Mouse (Mus musculus) ES-E14 (cell line): ENCODE measurements around the gene Arhgef10l. TPM values are rescaled to one million over a fixed set of nuclear protein-coding genes. Genes with fewer than 3 reads are reported as not detected.

Experiments
- DNase-seq: peaks from one replicate; pipeline ENCODE4 v3.0.0-alpha.2; 2013; ENCODE audit warnings: low read depth, low spot score
- H3K27ac ChIP-seq: 2 replicates; pipeline ENCODE4 v1.5.1; 2012; ENCODE audit warnings: low read depth, mild to moderate bottlenecking, low read length, moderate library complexity, mixed read lengths; ENCODE audit not compliant: poor library complexity, insufficient read depth, severe bottlenecking
- H3K36me3 ChIP-seq: 2 replicates; pipeline ENCODE4 v1.6.1; 2012; ENCODE audit warnings: mild to moderate bottlenecking, low read length, moderate library complexity, mixed read lengths; ENCODE audit not compliant: control insufficient read depth, poor library complexity, insufficient read depth, severe bottlenecking
- H3K4me1 ChIP-seq, 2 experiments: fragments of 150-350 bp in 1 of 2; sonication (generic) in 1 of 2; 2 replicates each; pipeline ENCODE4 v1.6.1; 2012; ENCODE audit warnings: low read length in 2 of 2, mild to moderate bottlenecking in 1 of 2, mixed read lengths in 1 of 2; ENCODE audit not compliant: control insufficient read depth in 2 of 2, insufficient read depth in 2 of 2, poor library complexity in 1 of 2
- H3K4me3 ChIP-seq, 2 experiments: fragments of 150-350 bp in 1 of 2; sonication (generic) in 1 of 2; 2 replicates each; pipeline ENCODE4 v1.5.1; 2012; ENCODE audit warnings: low read length in 2 of 2, low read depth in 1 of 2, mild to moderate bottlenecking in 1 of 2, mixed read lengths in 1 of 2; ENCODE audit not compliant: insufficient read depth in 1 of 2, poor library complexity in 1 of 2, severe bottlenecking in 1 of 2
- H3K9ac ChIP-seq: 2 replicates; pipeline ENCODE4 v1.6.1; 2012; ENCODE audit warnings: low read depth, mild to moderate bottlenecking, low read length, mixed read lengths; ENCODE audit not compliant: poor library complexity, insufficient read depth, severe bottlenecking
- H3K9me3 ChIP-seq: fragments of 150-350 bp; sonication (generic); 2 replicates; pipeline ENCODE4 v1.6.1; 2012; ENCODE audit warnings: low read depth, mild to moderate bottlenecking, low read length; ENCODE audit not compliant: control insufficient read depth, insufficient read depth
- CHD2 ChIP-seq: IDR thresholded peaks from 2 replicates; pipeline ENCODE4 v1.6.1; 2014; ENCODE audit warnings: mild to moderate bottlenecking, low read depth, low read length, inconsistent platforms
- HCFC1 ChIP-seq: IDR thresholded peaks from 2 replicates; pipeline ENCODE4 v1.6.1; 2012; ENCODE audit warnings: low read length, inconsistent platforms, borderline replicate concordance; ENCODE audit not compliant: insufficient read depth
- MAFK ChIP-seq: IDR thresholded peaks from 2 replicates; pipeline ENCODE4 v1.6.1; 2014; ENCODE audit warnings: mild to moderate bottlenecking, low read depth, low read length, inconsistent platforms; ENCODE audit not compliant: insufficient read depth
- ZC3H11A ChIP-seq: IDR thresholded peaks from 2 replicates; pipeline ENCODE4 v1.6.1; 2012; ENCODE audit warnings: low read depth, mild to moderate bottlenecking, inconsistent platforms, low read length, borderline replicate concordance
- ZNF384 ChIP-seq: IDR thresholded peaks from 2 replicates; pipeline ENCODE4 v1.6.1; 2012; ENCODE audit warnings: low read depth, low read length, inconsistent platforms
- in situ Hi-C, 2 experiments: fragments of 600-800 bp; cut with MboI; formaldehyde crosslinking; loops; one replicate each; pipeline ENCODE4 v1.15.1; 2025; ENCODE audit warnings: low sequenced_read_pairs in 2 of 2, inconsistent platforms in 1 of 2; ENCODE audit not compliant: unreplicated experiment in 2 of 2
- total RNA-seq: library from RNA; depleted of rRNA; stranded (reverse); fragments of 300-350 nt; gene quantifications from 2 replicates; pipeline ENCODE4 v1.2.3, GENCODE M21; 2012

Arhgef10l gene
- total RNA-seq, 1 experiment: 14.8 TPM

DNA sequence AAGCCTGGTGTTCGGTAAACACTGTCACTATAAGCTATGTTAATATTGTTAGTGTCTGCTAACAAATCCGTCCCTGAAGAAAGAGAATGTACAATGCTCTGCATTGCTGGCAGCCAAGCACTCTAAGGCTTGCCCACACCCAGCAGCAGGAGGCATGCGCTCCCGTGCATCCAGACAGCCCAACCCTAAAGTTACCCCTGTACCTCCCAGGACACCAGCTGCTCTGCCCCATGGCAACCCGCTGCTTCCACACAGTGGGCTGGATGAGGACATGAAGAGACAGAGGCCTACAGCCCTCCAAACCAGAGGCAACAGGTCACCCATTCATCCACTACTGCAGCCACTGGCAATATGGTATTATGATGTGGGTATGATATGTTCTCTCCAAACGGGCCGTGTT, 60.0 kb downstream of the Arhgef10l start:
- H3K27ac ChIP-seq: no peak overlapping the region
- no peak overlapping the region for H3K9ac ChIP-seq
- no peak overlapping the region for H3K4me3 ChIP-seq
- H3K36me3 ChIP-seq: no peaks in the 10 kb centered on the region
- no peak for DNase-seq
- TF ChIP-seq ZC3H11A: no peak
- TF ChIP-seq CHD2: no peak
- TF ChIP-seq HCFC1: no peak
- TF ChIP-seq ZNF384: no peak
- TF ChIP-seq MAFK: no peak
- no peaks in the 10 kb centered on the region for H3K9me3 ChIP-seq
- H3K4me1 ChIP-seq: peaks cover 2 to 12% of the 10 kb centered on the region in 2 experiments; a peak in 2 of 4 replicates
- in situ Hi-C loops: no loop called here

DNA sequence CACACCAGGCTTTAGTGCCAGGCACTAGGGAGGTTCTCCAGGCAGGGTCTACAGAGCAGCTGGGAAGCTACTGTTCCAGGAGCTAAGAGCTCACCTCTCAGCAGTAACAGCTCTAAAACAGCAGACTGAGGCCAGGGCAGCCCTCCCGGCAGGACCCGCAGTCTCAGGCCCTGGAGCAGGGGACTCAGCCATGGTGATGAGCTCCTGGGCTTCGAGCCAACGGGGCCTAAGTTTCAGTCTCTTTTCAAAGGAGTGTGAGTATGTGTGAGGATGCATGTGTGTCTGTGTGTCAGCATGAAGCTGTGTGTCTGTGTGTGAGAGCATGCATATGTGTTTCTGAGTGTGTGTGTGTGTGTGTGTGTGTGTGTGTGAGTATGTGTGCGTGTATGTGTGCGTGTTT, 60.6 kb downstream of the Arhgef10l start:
- Histone ChIP-seq H3K9me3 (no peaks in the 10 kb centered on the region), H3K9ac (no peak overlapping the region), H3K4me1 (peaks cover 0 to 12% of the 10 kb centered on the region in 2 experiments; a peak in 2 of 4 replicates), H3K4me3 (no peak overlapping the region), H3K27ac (no peak overlapping the region), H3K36me3 (no peaks in the 10 kb centered on the region)
- DNase-seq: no peak
- in situ Hi-C loops: no loop called here
- no peak for TF ChIP-seq ZC3H11A
- TF ChIP-seq CHD2: no peak
- TF ChIP-seq MAFK: no peak
- TF ChIP-seq HCFC1: no peak
- no peak for TF ChIP-seq ZNF384

DNA sequence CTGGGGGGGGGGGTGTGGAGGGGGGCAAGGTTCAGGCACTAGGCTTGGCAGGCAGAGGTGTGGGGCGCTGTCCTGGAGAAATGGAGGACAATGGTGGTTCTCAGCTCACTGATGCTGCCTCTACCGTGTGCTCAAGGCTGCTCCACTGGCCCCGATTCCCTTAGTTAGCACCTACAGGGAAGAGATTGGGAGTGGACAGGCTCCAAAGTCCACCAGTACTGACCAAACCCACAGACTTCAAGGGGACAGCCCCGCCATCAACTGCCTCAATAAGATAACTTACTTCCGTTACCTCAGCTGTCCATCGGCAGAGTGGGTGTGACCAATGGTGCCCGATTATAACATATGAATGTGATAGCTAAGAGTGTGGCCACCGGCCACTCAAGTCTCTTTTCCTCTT, 61.3 kb downstream of the Arhgef10l start:
- Histone ChIP-seq H3K36me3 (no peaks in the 10 kb centered on the region), H3K9ac (no peak overlapping the region), H3K27ac (no peak overlapping the region), H3K9me3 (no peaks in the 10 kb centered on the region), H3K4me3 (no peak overlapping the region), H3K4me1 (peaks cover 0 to 12% of the 10 kb centered on the region in 2 experiments; a peak in 2 of 4 replicates)
- in situ Hi-C loops: no loop called here
- no peak for DNase-seq
- TF ChIP-seq ZNF384: no peak
- TF ChIP-seq MAFK: no peak
- no peak for TF ChIP-seq HCFC1
- no peak for TF ChIP-seq CHD2
- no peak for TF ChIP-seq ZC3H11A

DNA sequence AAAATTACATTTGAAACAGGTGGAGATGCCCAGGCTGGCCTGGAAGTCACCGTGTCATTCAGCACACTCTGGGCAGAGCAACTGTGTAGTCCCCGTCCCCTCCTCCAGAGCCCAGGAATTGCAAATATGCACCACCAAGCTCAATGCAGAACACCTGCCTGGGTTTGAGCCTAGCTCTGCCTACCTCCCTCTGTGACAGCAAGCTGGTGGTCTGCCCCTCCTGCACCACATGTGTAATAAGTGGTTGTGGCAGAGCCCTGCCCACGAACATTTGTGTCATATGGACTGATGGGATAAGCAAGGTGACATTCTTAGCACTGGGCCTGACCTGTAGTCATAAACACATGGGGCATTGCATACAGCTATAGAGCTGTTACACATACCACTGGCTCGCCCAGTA, 63.8 kb downstream of the Arhgef10l start:
- Histone ChIP-seq H3K4me3 (no peak overlapping the region), H3K4me1 (peaks cover 0 to 5% of the 10 kb centered on the region in 2 experiments; a peak in 1 of 4 replicates), H3K9ac (no peak overlapping the region), H3K9me3 (no peaks in the 10 kb centered on the region), H3K36me3 (no peaks in the 10 kb centered on the region; the same call in 1 of the 2 replicates), H3K27ac (no peak overlapping the region; the same call in 1 of the 2 replicates)
- in situ Hi-C loops: no loop called here
- no peak for DNase-seq
- TF ChIP-seq ZNF384: no peak
- no peak for TF ChIP-seq MAFK
- no peak for TF ChIP-seq HCFC1
- no peak for TF ChIP-seq ZC3H11A
- no peak for TF ChIP-seq CHD2

- H3K9ac ChIP-seq: no peak overlapping the region
- TF ChIP-seq HCFC1: no peak
- TF ChIP-seq MAFK: no peak
- TF ChIP-seq ZC3H11A: no peak
- no peak for TF ChIP-seq CHD2
- TF ChIP-seq ZNF384: no peak
- no peak overlapping the region for H3K27ac ChIP-seq
- H3K9me3 ChIP-seq: no peaks in the 10 kb centered on the region
- in situ Hi-C loops: no loop called here
- no peaks in the 10 kb centered on the region; the same call in 1 of the 2 replicates for H3K36me3 ChIP-seq
- H3K4me1 ChIP-seq: peaks cover 0 to 5% of the 10 kb centered on the region in 2 experiments; a peak in 1 of 4 replicates
- DNase-seq: no peak
- H3K4me3 ChIP-seq: no peak overlapping the region
Measured at GRCm38 (mm10) chr4:140601153-140601552, 64.7 kb downstream of the Arhgef10l start.
